Mouse (Mus musculus): ENCODE data around the gene Olfr1490. TPM values are rescaled to one million over a fixed set of nuclear protein-coding genes. Genes with fewer than 3 reads are reported as not detected.

The Olfr1490 gene
- not detected for polyA plus RNA-seq (2017; shearing (Covaris generic))

DNA sequence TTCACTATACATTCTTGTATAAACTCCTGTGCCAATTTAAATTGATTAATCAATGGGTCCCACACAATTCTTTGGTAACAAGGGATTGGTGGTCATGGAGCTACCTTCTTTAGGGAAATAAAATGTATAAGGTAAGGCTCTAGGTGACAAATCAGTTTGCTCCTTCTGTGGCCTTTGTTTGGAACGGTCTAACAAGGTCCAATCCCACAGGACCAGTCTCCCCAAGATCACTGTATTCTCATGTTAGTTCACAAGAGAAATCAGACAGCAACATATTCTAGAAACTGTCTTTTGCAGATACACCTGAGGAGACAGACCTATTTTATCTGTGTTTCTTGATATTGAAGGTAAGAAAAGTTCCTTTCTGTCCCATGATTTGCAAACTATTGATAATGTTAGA lies at the start of gene Olfr1490:
TSS of gene Olfr1490 (plus strand) at position 301 of the 400 bp plus-strand sequence.

DNA sequence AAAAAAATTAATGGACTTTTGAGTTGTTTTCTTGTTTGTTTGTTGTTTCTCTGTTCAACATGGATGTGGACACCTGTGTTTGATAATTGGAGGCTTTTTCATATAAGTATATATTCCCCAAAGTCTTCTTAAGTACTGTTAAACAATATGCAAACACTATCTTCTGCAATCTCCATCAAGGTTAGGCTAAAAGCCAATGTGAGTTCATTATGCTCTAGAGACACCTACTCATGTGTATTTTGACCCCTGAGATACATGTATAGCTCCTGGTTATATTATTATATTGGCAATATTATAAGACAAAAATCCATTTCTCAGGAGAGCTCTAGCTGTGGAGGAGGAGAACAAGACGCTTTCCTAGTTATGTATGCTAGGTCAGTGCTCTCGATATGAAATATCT lies 33.8 kb upstream of the Olfr1490 start, which contains the start of gene Olfr1487:
TSS of gene Olfr1487 (plus strand) at position 301 of the 400 bp plus-strand sequence.

DNA sequence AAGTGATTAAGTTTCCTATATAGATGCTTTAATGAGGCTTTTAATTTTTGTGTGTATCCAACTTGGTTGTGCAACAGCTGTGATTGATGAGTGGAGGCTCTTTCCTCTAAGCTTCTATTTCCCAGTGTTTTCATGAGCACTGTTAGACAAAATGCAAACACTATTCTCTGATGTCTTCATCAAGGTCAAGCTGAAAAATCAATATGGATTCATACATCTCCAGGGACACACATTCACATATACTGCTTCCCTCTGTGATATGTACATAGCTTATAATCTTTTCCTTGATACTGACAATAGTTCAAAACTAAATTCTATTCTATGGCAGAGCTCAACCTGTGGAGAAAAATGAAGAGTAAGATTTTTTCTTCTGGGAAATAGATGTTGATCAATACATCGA lies 19.6 kb upstream of the Olfr1490 start, which contains the start of gene Olfr1489:
TSS of gene Olfr1489 (plus strand) at position 301 of the 400 bp plus-strand sequence.

DNA sequence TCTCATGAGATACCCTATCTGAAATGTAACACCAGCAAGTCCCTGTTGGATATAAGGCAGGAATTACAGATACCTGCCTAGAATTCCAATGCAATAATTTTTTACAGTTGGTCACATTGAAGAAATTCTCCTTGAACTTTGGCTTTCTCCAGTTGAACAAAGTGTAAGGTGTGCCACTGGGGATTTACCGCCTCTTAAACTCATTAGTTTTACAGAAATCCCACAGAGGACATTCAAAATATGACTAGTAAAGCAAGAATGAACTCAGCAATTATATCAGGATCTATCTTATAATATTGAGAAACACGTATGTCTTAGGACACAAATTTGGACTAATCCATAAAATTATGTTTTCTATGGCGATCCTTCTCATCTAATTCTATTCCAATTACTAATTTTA lies 46.1 kb downstream of the Olfr1490 start, which contains the start of gene Olfr1491:
TSS of gene Olfr1491 (plus strand) at position 301 of the 400 bp plus-strand sequence.

Other genes with a start within 250 kb of the Olfr1490 start
- gene Olfr1469, start 243.2 kb upstream of the Olfr1490 start, polyA plus RNA-seq (2017; shearing (Covaris generic)): not detected
- gene Olfr1471, start 207.7 kb upstream of the Olfr1490 start, polyA plus RNA-seq (2017; shearing (Covaris generic)): not detected
- gene Olfr1472, start 195.0 kb upstream of the Olfr1490 start, polyA plus RNA-seq (2017; shearing (Covaris generic)): not detected
- gene Olfr1474, start 181.5 kb upstream of the Olfr1490 start, polyA plus RNA-seq (2017; shearing (Covaris generic)): not detected
- not detected for gene Olfr1475, start 170.9 kb upstream of the Olfr1490 start, polyA plus RNA-seq (2017; shearing (Covaris generic))
- gene Olfr1477, start 150.5 kb upstream of the Olfr1490 start, polyA plus RNA-seq (2017; shearing (Covaris generic)): not detected
- gene Olfr1480, start 123.2 kb upstream of the Olfr1490 start, polyA plus RNA-seq (2017; shearing (Covaris generic)): not detected
- gene Olfr1484, start 67.6 kb upstream of the Olfr1490 start, polyA plus RNA-seq (2017; shearing (Covaris generic)): not detected
- not detected for gene Olfr1487, start 33.7 kb upstream of the Olfr1490 start, polyA plus RNA-seq (2017; shearing (Covaris generic))
- not detected for gene Olfr1489, start 19.5 kb upstream of the Olfr1490 start, polyA plus RNA-seq (2017; shearing (Covaris generic))
- gene Olfr1491, start 46.2 kb downstream of the Olfr1490 start, polyA plus RNA-seq (2017; shearing (Covaris generic)): not detected
- gene Olfr1493-ps1, start 72.2 kb downstream of the Olfr1490 start, polyA plus RNA-seq (2017; shearing (Covaris generic)): not detected
- gene Olfr1494, start 88.6 kb downstream of the Olfr1490 start, polyA plus RNA-seq (2017; shearing (Covaris generic)): not detected
- not detected for gene Olfr1495, start 113.5 kb downstream of the Olfr1490 start, polyA plus RNA-seq (2017; shearing (Covaris generic))
- not detected for gene Olfr1496, start 126.8 kb downstream of the Olfr1490 start, polyA plus RNA-seq (2017; shearing (Covaris generic))
- gene Olfr1497, start 147.1 kb downstream of the Olfr1490 start, polyA plus RNA-seq (2017; shearing (Covaris generic)): not detected
- gene Olfr1499, start 168.4 kb downstream of the Olfr1490 start, polyA plus RNA-seq (2017; shearing (Covaris generic)): not detected
- not detected for gene Olfr1500, start 179.4 kb downstream of the Olfr1490 start, polyA plus RNA-seq (2017; shearing (Covaris generic))
- gene Olfr1501, start 199.6 kb downstream of the Olfr1490 start, polyA plus RNA-seq (2017; shearing (Covaris generic)): not detected
- gene Olfr1502, start 210.7 kb downstream of the Olfr1490 start, polyA plus RNA-seq (2017; shearing (Covaris generic)): not detected
- not detected for gene Olfr1504, start 246.8 kb downstream of the Olfr1490 start, polyA plus RNA-seq (2017; shearing (Covaris generic))

Measured in activated CD4-positive, CD25-positive, alpha-beta regulatory T cell, adult 9 weeks (primary cell).